Mouse (Mus musculus): ENCODE measurements around the gene Car15. TPM values are rescaled to one million over a fixed set of nuclear protein-coding genes. Genes with fewer than 3 reads are reported as not detected.
A peak's percentile ranks its signal among the peaks of the same experiment; 100 is the strongest.

Gene Car15
- total RNA-seq, 2 experiments from 2014 or later: 0.83 to 0.98 TPM

GRCm38 (mm10) chr16:17802839-17803674 lies 35.1 kb downstream of the Car15 start:
- DNase-seq (ENCODE audit: low spot score in 2 of 2): no peak

GRCm38 (mm10) chr16:17802456-17802838 lies 35.7 kb downstream of the Car15 start:
- DNase-seq (ENCODE audit: low spot score in 2 of 2): no peak

- no peak for DNase-seq (ENCODE audit: low spot score in 2 of 2)
These were observed 36.2 kb downstream of the Car15 start for GRCm38 (mm10) chr16:17801777-17802455.

- DNase-seq (ENCODE audit: low spot score in 2 of 2): no peak
These were observed 38.6 kb downstream of the Car15 start for GRCm38 (mm10) chr16:17799584-17799983.

DNA sequence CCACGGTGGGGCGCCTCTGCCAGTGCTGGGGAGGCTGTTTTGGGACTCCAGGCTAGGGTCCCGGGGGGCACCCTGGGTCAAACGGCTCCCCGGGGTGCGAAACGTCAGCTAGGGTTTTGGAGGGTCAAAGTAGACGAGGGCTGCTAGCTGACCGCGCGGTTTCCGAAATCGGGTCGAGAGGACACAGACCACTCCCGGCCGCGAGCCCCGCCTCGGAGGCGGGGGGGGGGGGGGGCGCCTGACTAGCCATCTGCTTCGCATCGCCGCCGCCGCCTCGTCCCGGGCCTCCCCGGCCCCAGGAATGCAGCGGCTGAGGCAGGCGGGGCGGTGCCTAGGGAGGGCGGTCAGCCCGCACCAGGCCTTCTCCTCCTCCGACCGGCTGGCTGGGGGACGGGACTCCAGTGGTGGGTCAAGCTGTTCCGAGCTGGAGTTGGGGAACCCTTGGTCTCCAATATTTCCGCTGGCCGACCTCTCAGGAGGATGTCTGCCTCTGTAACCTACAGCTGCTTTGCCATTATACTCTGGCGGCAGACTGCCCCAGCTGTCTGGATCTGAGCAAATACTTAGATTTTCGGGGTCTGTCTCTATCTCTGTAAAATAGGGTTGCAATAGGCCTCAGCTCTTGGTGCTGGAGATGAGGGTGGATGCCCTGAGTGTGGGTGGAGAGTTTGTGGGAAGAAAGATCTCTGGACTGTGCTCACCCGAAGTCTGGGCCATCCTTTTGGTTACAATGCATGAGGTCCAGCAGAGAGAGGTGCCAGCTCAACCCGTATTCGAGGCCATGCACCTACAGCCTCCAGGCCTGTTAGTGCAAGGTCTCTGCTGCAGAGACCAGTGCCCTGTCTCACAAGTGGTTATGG lies 39.6 kb downstream of the Car15 start:
- DNase-seq (ENCODE audit: low spot score in 2 of 2): peak; percentile 67 to 82

- peak in 1 of 2 experiments; percentile 48 for DNase-seq (ENCODE audit: low spot score in 2 of 2)
These were observed 40.3 kb downstream of the Car15 start for GRCm38 (mm10) chr16:17797812-17798311.

DNA sequence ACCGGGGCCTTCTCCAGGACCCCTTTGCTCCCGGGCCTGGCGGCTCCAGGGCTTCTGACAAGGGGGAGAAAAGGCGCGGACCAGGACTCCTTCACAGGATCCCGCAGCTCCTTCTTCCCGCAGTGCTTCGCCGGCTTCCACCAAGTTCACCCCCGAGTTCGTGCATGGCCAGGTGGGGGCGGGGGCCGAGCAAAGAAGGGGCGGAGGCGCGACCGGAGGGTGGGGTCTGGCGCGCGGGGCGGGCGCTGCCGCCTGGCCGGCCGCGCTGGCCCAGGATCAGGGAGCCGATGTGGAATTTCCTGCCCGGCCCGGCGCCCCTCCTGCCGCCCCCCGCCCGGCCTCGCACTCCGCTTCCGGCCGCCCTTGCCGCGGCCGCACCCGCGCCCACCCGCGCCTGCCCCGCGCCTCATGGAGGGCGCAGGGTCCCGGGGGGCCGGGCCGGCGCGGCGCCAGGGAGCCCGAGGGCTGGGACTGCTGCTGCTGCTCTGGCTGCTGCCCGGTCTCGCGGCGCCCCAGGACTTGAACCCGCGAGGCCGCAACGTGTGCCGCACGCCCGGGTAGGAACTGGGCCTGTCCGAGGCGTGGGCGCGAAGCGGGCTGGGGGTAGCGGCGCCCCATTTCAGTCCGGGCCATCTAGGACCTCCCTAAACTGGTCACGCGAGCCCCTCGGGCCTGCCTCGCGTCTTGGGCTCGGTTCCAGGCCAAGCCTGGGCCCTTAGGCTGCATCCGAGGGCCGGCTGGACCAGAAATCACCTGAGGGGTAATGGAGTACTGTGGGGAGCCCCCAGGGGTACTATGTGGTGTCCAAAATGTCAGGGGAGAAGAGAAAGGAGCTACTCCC lies 41.0 kb downstream of the Car15 start, which contains the start of gene Scarf2:
TSS of gene Scarf2 (plus strand) at position 312 of the 841 bp plus-strand sequence.
- peak; percentile 67 to 80 for DNase-seq (ENCODE audit: low spot score in 2 of 2)

GRCm38 (mm10) chr16:17796519-17796918 lies 41.6 kb downstream of the Car15 start:
- no peak for DNase-seq (ENCODE audit: low spot score in 2 of 2)

- DNase-seq (ENCODE audit: low spot score in 2 of 2): no peak
These were observed 42.5 kb downstream of the Car15 start for GRCm38 (mm10) chr16:17795643-17796042.

- no peak for DNase-seq (ENCODE audit: low spot score in 2 of 2)
These were observed 44.1 kb downstream of the Car15 start for GRCm38 (mm10) chr16:17794047-17794446.

GRCm38 (mm10) chr16:17792728-17793127 lies 45.4 kb downstream of the Car15 start:
- DNase-seq (ENCODE audit: low spot score in 2 of 2): no peak

DNA sequence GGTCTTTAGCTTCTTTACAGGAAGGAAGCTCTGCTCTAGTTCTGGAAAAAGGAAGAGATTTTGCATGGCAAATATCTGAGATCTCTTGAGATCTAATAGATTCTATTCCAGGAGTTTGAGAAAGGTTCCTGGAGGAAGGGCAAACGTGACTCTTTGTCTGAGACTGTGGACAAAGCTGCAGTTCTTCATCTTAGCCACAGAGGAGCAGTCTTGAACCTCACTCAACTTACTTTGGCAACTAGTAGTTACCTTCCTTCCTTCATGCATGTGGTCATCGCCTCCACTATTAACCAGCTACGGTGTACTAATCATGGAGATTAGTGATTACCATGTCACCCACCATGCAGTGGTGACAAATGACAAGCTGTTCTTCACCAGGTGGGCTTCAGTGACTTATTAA lies 52.8 kb downstream of the Car15 start:
- DNase-seq (ENCODE audit: low spot score in 2 of 2): no peak

Other genes starting within 250 kb of the Car15 start
- gene Smpd4, start 219.0 kb downstream of the Car15 start, total RNA-seq (2021): 10 to 100 TPM; 23.5 to 23.9 TPM
- gene Ccdc74a, start 191.9 kb downstream of the Car15 start, total RNA-seq (2021): 1 to 10 TPM; 2.7 to 2.8 TPM
- gene Med15, start 105.5 kb downstream of the Car15 start, total RNA-seq (2021): 10 to 100 TPM; 36.9 to 46.9 TPM
- gene Klhl22, start 78.7 kb downstream of the Car15 start, total RNA-seq (2021): 10 to 100 TPM; 56.9 to 60.4 TPM
- gene Scarf2, start 41.1 kb downstream of the Car15 start, total RNA-seq (2021): 10 to 100 TPM; 33.7 to 37.3 TPM
- gene B830017H08Rik, start 5.2 kb downstream of the Car15 start, total RNA-seq (2021): under 1 TPM in 1 of 2 experiments, not detected in 1; 0.25 TPM
- gene Gm20518, start 53.3 kb upstream of the Car15 start, total RNA-seq (2021): under 1 TPM; 0.29 to 0.36 TPM
- under 1 TPM; 0.07 to 0.08 TPM for gene Tssk1, start 55.9 kb upstream of the Car15 start, total RNA-seq (2021)
- 10 to 100 TPM; 52.3 to 54.2 TPM for gene Dgcr2, start 60.2 kb upstream of the Car15 start, total RNA-seq (2021)
- not detected for gene Tssk2, start 60.3 kb upstream of the Car15 start, total RNA-seq (2021)
- gene Ess2, start 73.0 kb upstream of the Car15 start, total RNA-seq (2021): 10 to 100 TPM; 16.2 to 20.2 TPM
- gene Gsc2, start 76.7 kb upstream of the Car15 start, total RNA-seq (2021): not detected
- gene Slc25a1, start 89.9 kb upstream of the Car15 start, total RNA-seq (2021): 10 to 100 TPM; 14.1 to 16.2 TPM
- not detected for gene Vpreb2, start 142.1 kb upstream of the Car15 start, total RNA-seq (2021)
- gene Dgcr6, start 214.5 kb upstream of the Car15 start, total RNA-seq (2021): 10 to 100 TPM; 35.3 to 35.4 TPM

Measured in gastrocnemius, postnatal 4 days (tissue).